Mouse (Mus musculus) midbrain, embryonic 15.5 days (tissue): ENCODE results near the gene Rpl36. TPM values are rescaled to one million over a fixed set of nuclear protein-coding genes. Genes with fewer than 3 reads are reported as not detected.

ENCODE experiments used
- polyA plus RNA-seq: library from polyadenylated mRNA; unstranded; fragments of >200 nt; fragmentation: Nextera tagmentation; extraction: Ambion mirVana; gene quantifications from 2 replicates; pipeline ENCODE4 v1.2.1, GENCODE M21; 2015

Gene Rpl36
- polyA plus RNA-seq, 1 experiment from 2014 or later, result 926 TPM

Other genes starting within 250 kb of the Rpl36 start
- 339 and 349 TPM in 2 replicates for gene Ptprs, start 136.9 kb upstream of the Rpl36 start, polyA plus RNA-seq
- gene Znrf4, start 101.0 kb upstream of the Rpl36 start, polyA plus RNA-seq, result not detected in 2 replicates
- 1.4 and 2.0 TPM in 2 replicates for gene Gm20219, start 59.0 kb upstream of the Rpl36 start, polyA plus RNA-seq
- 78.4 and 86.1 TPM in 2 replicates for gene Safb2, start 28.8 kb upstream of the Rpl36 start, polyA plus RNA-seq
- gene Safb, start 28.6 kb upstream of the Rpl36 start, polyA plus RNA-seq, result 120 and 129 TPM in 2 replicates
- gene 2410015M20Rik, start 3.6 kb upstream of the Rpl36 start, polyA plus RNA-seq, result 169 and 175 TPM in 2 replicates
- gene Lonp1, start 13.5 kb downstream of the Rpl36 start, polyA plus RNA-seq, result 48.9 and 52.9 TPM in 2 replicates
- gene Catsperd, start 14.7 kb downstream of the Rpl36 start, polyA plus RNA-seq, result 2.3 and 2.5 TPM in 2 replicates
- gene Ranbp3, start 59.9 kb downstream of the Rpl36 start, polyA plus RNA-seq, result 109 and 116 TPM in 2 replicates
- gene Ndufa11, start 104.4 kb downstream of the Rpl36 start, polyA plus RNA-seq, result 516 and 531 TPM in 2 replicates
- gene Vmac, start 104.6 kb downstream of the Rpl36 start, polyA plus RNA-seq, result 15.5 and 18.2 TPM in 2 replicates
- 4.1 and 4.6 TPM in 2 replicates for gene Nrtn, start 144.1 kb downstream of the Rpl36 start, polyA plus RNA-seq
- 100.0 and 104 TPM in 2 replicates for gene Dus3l, start 151.3 kb downstream of the Rpl36 start, polyA plus RNA-seq
- 1.4 TPM in 2 replicates for gene Prr22, start 156.8 kb downstream of the Rpl36 start, polyA plus RNA-seq
- 5.4 and 6.0 TPM in 2 replicates for gene Rfx2, start 217.6 kb downstream of the Rpl36 start, polyA plus RNA-seq